In the genomic region with DNA sequence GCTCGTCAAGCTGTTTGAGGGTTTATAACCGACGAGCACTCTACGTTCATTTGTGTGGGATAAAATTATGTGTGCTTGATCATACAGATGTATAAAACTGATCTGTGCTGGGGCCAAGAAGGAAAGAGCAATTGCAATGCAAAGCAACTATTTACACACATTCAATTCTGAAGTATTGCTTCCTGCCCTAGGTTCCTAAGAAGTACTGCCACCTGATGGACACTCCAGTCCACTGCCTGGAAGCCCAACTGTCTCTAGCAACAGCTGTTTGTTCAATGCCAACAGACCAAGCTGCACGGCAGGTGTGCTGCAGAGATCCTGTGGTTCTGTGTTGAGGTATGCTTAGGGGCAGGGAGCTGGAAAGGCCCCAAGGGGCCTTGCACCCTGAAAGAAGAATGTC, we compare ENCODE assay signal across 10 mouse cellular contexts.
DNase-seq lines count a peak whose midpoint lies in the region; ATAC-seq and TF ChIP-seq lines count a peak whose summit lies in the region.
"Had no signal": no experiment of that assay in that cellular context is flagged by ENCODE, and none has a peak within 500 bp of the region (broad histone marks: within the 10 kb centered on the region; RNA-seq: fewer than 3 reads in every experiment).

No protein-coding gene starts in this region.

- H3K27me3 ChIP-seq in embryonic facial prominence, embryonic 14.5 days (replicated peaks; ENCODE audit: control insufficient read depth, insufficient read depth, low read length), result no peaks in the 10 kb centered on the region
- H3K27me3 ChIP-seq in liver, postnatal 0 days (ENCODE audit: insufficient read depth, low read length), result no peaks in the 10 kb centered on the region
- no peaks in the 10 kb centered on the region for H3K27me3 ChIP-seq in forebrain, embryonic 15.5 days
- H3K27me3 ChIP-seq: embryonic facial prominence, embryonic 15.5 days; megakaryocyte, embryonic 14.5 days had no signal

- DNase-seq in left cerebral cortex, adult 2 months (ENCODE audit: extremely low spot score in 1 of 2, low spot score in 2 of 2), result no peak
- no peak for DNase-seq in left cerebral cortex, adult 18-20 months (ENCODE audit: low spot score in 2 of 2)
- peak; percentile 79 for DNase-seq in NIH3T3 (ENCODE audit: low read depth)
- peak; percentile 75 for DNase-seq in embryonic facial prominence, embryonic 14.5 days (ENCODE audit: low spot score)
- peak; percentile 38 for DNase-seq in liver, postnatal 0 days
- DNase-seq in thymus, postnatal 0 days (ENCODE audit: low spot score), result peak; percentile 73
- DNase-seq in cerebellum, postnatal 36 days, result no peak

- no peak overlapping the region for H3K4me3 ChIP-seq in left cerebral cortex, adult 2 months
- H3K4me3 ChIP-seq in embryonic facial prominence, embryonic 14.5 days (ENCODE audit: low read depth, low read length), result no peak overlapping the region
- H3K4me3 ChIP-seq in liver, postnatal 0 days (ENCODE audit: low read depth, low read length), result no peak overlapping the region
- H3K4me3 ChIP-seq in forebrain, embryonic 15.5 days, result no peak overlapping the region
- H3K4me3 ChIP-seq: embryonic facial prominence, embryonic 15.5 days; megakaryocyte, embryonic 14.5 days had no signal

- H3K4me1 ChIP-seq in embryonic facial prominence, embryonic 14.5 days (ENCODE audit: control insufficient read depth, insufficient read depth, low read length), result no peaks in the 10 kb centered on the region
- no peaks in the 10 kb centered on the region for H3K4me1 ChIP-seq in liver, postnatal 0 days (ENCODE audit: insufficient read depth)
- H3K4me1 ChIP-seq in forebrain, embryonic 15.5 days, result no peaks in the 10 kb centered on the region

- peak; percentile 59 for TF ChIP-seq CTCF in left cerebral cortex, adult 2 months (IDR thresholded peaks at IDR 0.05)
- TF ChIP-seq CTCF in liver, postnatal 0 days (IDR thresholded peaks at IDR 0.05; ENCODE audit: low read depth), result peak; percentile 69

- no peak overlapping the region for H3K9ac ChIP-seq in embryonic facial prominence, embryonic 14.5 days (ENCODE audit: low read depth, low read length)
- no peak overlapping the region for H3K9ac ChIP-seq in liver, postnatal 0 days (replicated peaks)
- H3K9ac ChIP-seq in forebrain, embryonic 15.5 days (replicated peaks), result no peak overlapping the region
- H3K9ac ChIP-seq: embryonic facial prominence, embryonic 15.5 days had no signal

- no peak overlapping the region for H3K27ac ChIP-seq in left cerebral cortex, adult 2 months
- H3K27ac ChIP-seq in embryonic facial prominence, embryonic 14.5 days (replicated peaks; ENCODE audit: low read depth, low read length), result no peak overlapping the region
- H3K27ac ChIP-seq in liver, postnatal 0 days (ENCODE audit: low read depth), result no peak overlapping the region
- H3K27ac ChIP-seq in forebrain, embryonic 15.5 days (replicated peaks), result no peak overlapping the region
- H3K27ac ChIP-seq: embryonic facial prominence, embryonic 15.5 days had no signal

- no peaks in the 10 kb centered on the region for H3K9me3 ChIP-seq in embryonic facial prominence, embryonic 14.5 days (ENCODE audit: control insufficient read depth, low read length)
- no peaks in the 10 kb centered on the region for H3K9me3 ChIP-seq in liver, postnatal 0 days (ENCODE audit: low read length)
- no peaks in the 10 kb centered on the region for H3K9me3 ChIP-seq in forebrain, embryonic 15.5 days
- H3K9me3 ChIP-seq: embryonic facial prominence, embryonic 15.5 days; megakaryocyte, embryonic 14.5 days had no signal

- intact Hi-C loops in left cerebral cortex, adult 2 months (cut with DNase I), result loop anchor here (2.0 kb wide), 1 partner anchor 216 kb away; no protein-coding TSS in a partner anchor

- 62% methylated on average over 5 of the region's 5 CpGs for WGBS in embryonic facial prominence, embryonic 14.5 days
- 70% methylated on average over 5 of the region's 5 CpGs for WGBS in liver, postnatal 0 days (ENCODE audit: insufficient replicate concordance)
- WGBS in forebrain, embryonic 15.5 days, result 77% methylated on average over 5 of the region's 5 CpGs

- H3K4me2 ChIP-seq in embryonic facial prominence, embryonic 14.5 days (ENCODE audit: low read depth, low read length), result no peak overlapping the region
- no peak overlapping the region for H3K4me2 ChIP-seq in liver, postnatal 0 days (ENCODE audit: low read depth, low read length)
- H3K4me2 ChIP-seq in forebrain, embryonic 15.5 days (replicated peaks), result no peak overlapping the region
- H3K4me2 ChIP-seq: embryonic facial prominence, embryonic 15.5 days had no signal

- peaks cover 8% of the 10 kb centered on the region for H3K36me3 ChIP-seq in embryonic facial prominence, embryonic 14.5 days (ENCODE audit: control insufficient read depth, insufficient read depth, low read length)
- H3K36me3 ChIP-seq in liver, postnatal 0 days (replicated peaks; ENCODE audit: insufficient read depth, low read length), result peaks cover 2% of the 10 kb centered on the region; the same call in 1 of the 2 replicates
- peaks cover 5% of the 10 kb centered on the region; the same call in 1 of the 2 replicates for H3K36me3 ChIP-seq in forebrain, embryonic 15.5 days

- 0 out of 2 replicates have a peak, but pooled peaks have one; percentile 26 for ATAC-seq in embryonic facial prominence, embryonic 14.5 days (ENCODE audit: low read depth)
- ATAC-seq in liver, postnatal 0 days, result 0 out of 2 replicates have a peak, but pooled peaks have one; percentile 38
- ATAC-seq in forebrain, embryonic 15.5 days (replicated peaks), result no peak

- TF ChIP-seq EP300 in liver, postnatal 0 days (IDR thresholded peaks at IDR 0.05; ENCODE audit: low read depth), result no peak

Comparison
In these comparisons a context has a peak if more than half of its experiments do, and no peak if none do; other contexts are left out.
1. DNase-seq: peak in NIH3T3 (single experiment), embryonic facial prominence, embryonic 14.5 days (single experiment), liver, postnatal 0 days (single experiment) and thymus, postnatal 0 days (single experiment); none in left cerebral cortex, adult 2 months (0 of 2), left cerebral cortex, adult 18-20 months (0 of 2) and cerebellum, postnatal 36 days (0 of 2).